Mouse (Mus musculus): ENCODE measurements at regions not wholly inside any gene's neighbourhood (a gene's known extent, or its start where the extent isn't known, plus 50 kb on each side); places are given as distances from the start of the nearest gene placed in this dataset.
A peak's percentile ranks its signal among the peaks of the same experiment; 100 is the strongest.

DNA sequence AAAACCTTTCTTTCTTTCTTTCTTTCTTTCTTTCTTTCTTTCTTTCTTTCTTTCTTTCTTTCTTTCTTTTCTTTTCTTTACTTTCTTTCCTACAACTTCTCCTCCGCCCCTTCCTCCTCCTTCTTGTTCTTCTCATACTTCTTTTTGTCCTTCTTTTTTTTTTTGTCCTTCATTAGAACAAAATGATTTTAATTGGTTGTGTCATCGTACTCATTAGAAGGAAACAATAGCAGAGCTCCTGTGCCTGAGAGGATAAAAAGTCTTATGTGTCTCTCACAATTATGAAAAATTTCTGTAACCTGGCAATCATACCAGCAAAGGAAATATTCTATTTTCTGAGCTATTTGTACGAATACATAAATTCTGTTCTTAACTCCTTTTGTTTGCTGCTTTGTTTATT, 1725.5 kb downstream of the Pcdh9 start:
- peak; percentile 87 for DNase-seq
